Mouse (Mus musculus): ENCODE results near the gene Krtap31-1. TPM values are rescaled to one million over a fixed set of nuclear protein-coding genes. Genes with fewer than 3 reads are reported as not detected.

Krtap31-1 gene
- polyA plus RNA-seq (2012; rRNA removed; ENCODE audit: low replicate concordance): not detected in 2 replicates

GRCm38 (mm10) chr11:99907620-99908019 lies at the start of gene Krtap31-1:
Gene Krtap31-1 (plus strand): TSS chr11:99907920.

GRCm38 (mm10) chr11:99864176-99864575 lies 43.5 kb upstream of the Krtap31-1 start, which contains the start of gene Gm11559:
Gene Gm11559 (plus strand): TSS chr11:99864476.

GRCm38 (mm10) chr11:99873089-99873488 lies 34.6 kb upstream of the Krtap31-1 start, which contains the start of gene Krtap9-1:
Gene Krtap9-1 (plus strand): TSS chr11:99873389.

GRCm38 (mm10) chr11:99878887-99879286 lies 28.8 kb upstream of the Krtap31-1 start, which contains the start of gene Gm11567:
Gene Gm11567 (plus strand): TSS chr11:99879187.

GRCm38 (mm10) chr11:99914451-99914850 lies 6.7 kb downstream of the Krtap31-1 start, which contains the start of gene Gm11565:
Gene Gm11565 (plus strand): TSS chr11:99914751.

GRCm38 (mm10) chr11:99935991-99936390 lies 28.3 kb downstream of the Krtap31-1 start, which contains the start of gene Krtap31-2:
Gene Krtap31-2 (plus strand): TSS chr11:99936291.

GRCm38 (mm10) chr11:99948175-99948574 lies 40.5 kb downstream of the Krtap31-1 start, which contains the start of gene Krtap9-5:
Gene Krtap9-5 (plus strand): TSS chr11:99948475.

Other genes starting within 250 kb of the Krtap31-1 start
- not detected in 2 replicates for gene Gm11563, start 249.0 kb upstream of the Krtap31-1 start, polyA plus RNA-seq (2012; rRNA removed; ENCODE audit: low replicate concordance)
- not detected in 2 replicates for gene Krtap4-6, start 242.0 kb upstream of the Krtap31-1 start, polyA plus RNA-seq (2012; rRNA removed; ENCODE audit: low replicate concordance)
- gene Gm14190, start 217.2 kb upstream of the Krtap31-1 start, polyA plus RNA-seq (2012; rRNA removed; ENCODE audit: low replicate concordance): not detected in 2 replicates
- not detected in 2 replicates for gene Gm14180, start 173.6 kb upstream of the Krtap31-1 start, polyA plus RNA-seq (2012; rRNA removed; ENCODE audit: low replicate concordance)
- not detected in 2 replicates for gene Gm11595, start 135.0 kb upstream of the Krtap31-1 start, polyA plus RNA-seq (2012; rRNA removed; ENCODE audit: low replicate concordance)
- gene Krtap4-8, start 127.2 kb upstream of the Krtap31-1 start, polyA plus RNA-seq (2012; rRNA removed; ENCODE audit: low replicate concordance): not detected in 2 replicates
- not detected in 2 replicates for gene Krtap4-9, start 122.7 kb upstream of the Krtap31-1 start, polyA plus RNA-seq (2012; rRNA removed; ENCODE audit: low replicate concordance)
- gene Gm11596, start 114.5 kb upstream of the Krtap31-1 start, polyA plus RNA-seq (2012; rRNA removed; ENCODE audit: low replicate concordance): not detected in 2 replicates
- gene Gm11569, start 109.0 kb upstream of the Krtap31-1 start, polyA plus RNA-seq (2012; rRNA removed; ENCODE audit: low replicate concordance): not detected in 2 replicates
- gene Gm11554, start 103.5 kb upstream of the Krtap31-1 start, polyA plus RNA-seq (2012; rRNA removed; ENCODE audit: low replicate concordance): not detected in 2 replicates
- gene Krtap4-13, start 98.0 kb upstream of the Krtap31-1 start, polyA plus RNA-seq (2012; rRNA removed; ENCODE audit: low replicate concordance): not detected in 2 replicates
- gene Gm11564, start 92.3 kb upstream of the Krtap31-1 start, polyA plus RNA-seq (2012; rRNA removed; ENCODE audit: low replicate concordance): not detected in 2 replicates
- gene 2300003K06Rik, start 69.9 kb upstream of the Krtap31-1 start, polyA plus RNA-seq (2012; rRNA removed; ENCODE audit: low replicate concordance): not detected in 2 replicates
- not detected in 2 replicates for gene Krtap4-16, start 56.3 kb upstream of the Krtap31-1 start, polyA plus RNA-seq (2012; rRNA removed; ENCODE audit: low replicate concordance)
- gene Gm11568, start 50.0 kb upstream of the Krtap31-1 start, polyA plus RNA-seq (2012; rRNA removed; ENCODE audit: low replicate concordance): not detected in 2 replicates
- gene Gm11559, start 43.4 kb upstream of the Krtap31-1 start, polyA plus RNA-seq (2012; rRNA removed; ENCODE audit: low replicate concordance): not detected in 2 replicates
- not detected in 2 replicates for gene Krtap9-1, start 34.5 kb upstream of the Krtap31-1 start, polyA plus RNA-seq (2012; rRNA removed; ENCODE audit: low replicate concordance)
- gene Gm11567, start 28.7 kb upstream of the Krtap31-1 start, polyA plus RNA-seq (2012; rRNA removed; ENCODE audit: low replicate concordance): not detected in 2 replicates
- not detected in 2 replicates for gene Gm11565, start 6.8 kb downstream of the Krtap31-1 start, polyA plus RNA-seq (2012; rRNA removed; ENCODE audit: low replicate concordance)
- not detected in 2 replicates for gene Krtap31-2, start 28.4 kb downstream of the Krtap31-1 start, polyA plus RNA-seq (2012; rRNA removed; ENCODE audit: low replicate concordance)
- gene Krtap9-5, start 40.6 kb downstream of the Krtap31-1 start, polyA plus RNA-seq (2012; rRNA removed; ENCODE audit: low replicate concordance): not detected in 2 replicates
- gene Krtap29-1, start 71.1 kb downstream of the Krtap31-1 start, polyA plus RNA-seq (2012; rRNA removed; ENCODE audit: low replicate concordance): not detected in 2 replicates
- gene Krtap16-1, start 78.7 kb downstream of the Krtap31-1 start, polyA plus RNA-seq (2012; rRNA removed; ENCODE audit: low replicate concordance): not detected in 2 replicates
- gene Krtap17-1, start 86.1 kb downstream of the Krtap31-1 start, polyA plus RNA-seq (2012; rRNA removed; ENCODE audit: low replicate concordance): 2.2 TPM in 1 of 2 replicates, not detected in the other
- gene Krt33a, start 108.3 kb downstream of the Krtap31-1 start, polyA plus RNA-seq (2012; rRNA removed; ENCODE audit: low replicate concordance): 0.06 TPM in 2 replicates
- not detected in 2 replicates for gene Krt33b, start 121.9 kb downstream of the Krtap31-1 start, polyA plus RNA-seq (2012; rRNA removed; ENCODE audit: low replicate concordance)
- not detected in 2 replicates for gene Krt34, start 133.6 kb downstream of the Krtap31-1 start, polyA plus RNA-seq (2012; rRNA removed; ENCODE audit: low replicate concordance)
- not detected in 2 replicates for gene Krt31, start 142.6 kb downstream of the Krtap31-1 start, polyA plus RNA-seq (2012; rRNA removed; ENCODE audit: low replicate concordance)
- gene Krt32, start 180.3 kb downstream of the Krtap31-1 start, polyA plus RNA-seq (2012; rRNA removed; ENCODE audit: low replicate concordance): not detected in 2 replicates
- gene Krt35, start 188.3 kb downstream of the Krtap31-1 start, polyA plus RNA-seq (2012; rRNA removed; ENCODE audit: low replicate concordance): not detected in 2 replicates
- 2.0 and 2.9 TPM in 2 replicates for gene Krt36, start 197.7 kb downstream of the Krtap31-1 start, polyA plus RNA-seq (2012; rRNA removed; ENCODE audit: low replicate concordance)
- gene Krt13, start 213.6 kb downstream of the Krtap31-1 start, polyA plus RNA-seq (2012; rRNA removed; ENCODE audit: low replicate concordance): 0.49 TPM in 1 of 2 replicates, not detected in the other
- 1.1 TPM in 1 of 2 replicates, not detected in the other for gene Krt15, start 228.0 kb downstream of the Krtap31-1 start, polyA plus RNA-seq (2012; rRNA removed; ENCODE audit: low replicate concordance)
- gene Krt19, start 240.7 kb downstream of the Krtap31-1 start, polyA plus RNA-seq (2012; rRNA removed; ENCODE audit: low replicate concordance): 14.2 and 271 TPM in 2 replicates